Mouse (Mus musculus): ENCODE data around the gene Engase.

The Engase gene

DNA sequence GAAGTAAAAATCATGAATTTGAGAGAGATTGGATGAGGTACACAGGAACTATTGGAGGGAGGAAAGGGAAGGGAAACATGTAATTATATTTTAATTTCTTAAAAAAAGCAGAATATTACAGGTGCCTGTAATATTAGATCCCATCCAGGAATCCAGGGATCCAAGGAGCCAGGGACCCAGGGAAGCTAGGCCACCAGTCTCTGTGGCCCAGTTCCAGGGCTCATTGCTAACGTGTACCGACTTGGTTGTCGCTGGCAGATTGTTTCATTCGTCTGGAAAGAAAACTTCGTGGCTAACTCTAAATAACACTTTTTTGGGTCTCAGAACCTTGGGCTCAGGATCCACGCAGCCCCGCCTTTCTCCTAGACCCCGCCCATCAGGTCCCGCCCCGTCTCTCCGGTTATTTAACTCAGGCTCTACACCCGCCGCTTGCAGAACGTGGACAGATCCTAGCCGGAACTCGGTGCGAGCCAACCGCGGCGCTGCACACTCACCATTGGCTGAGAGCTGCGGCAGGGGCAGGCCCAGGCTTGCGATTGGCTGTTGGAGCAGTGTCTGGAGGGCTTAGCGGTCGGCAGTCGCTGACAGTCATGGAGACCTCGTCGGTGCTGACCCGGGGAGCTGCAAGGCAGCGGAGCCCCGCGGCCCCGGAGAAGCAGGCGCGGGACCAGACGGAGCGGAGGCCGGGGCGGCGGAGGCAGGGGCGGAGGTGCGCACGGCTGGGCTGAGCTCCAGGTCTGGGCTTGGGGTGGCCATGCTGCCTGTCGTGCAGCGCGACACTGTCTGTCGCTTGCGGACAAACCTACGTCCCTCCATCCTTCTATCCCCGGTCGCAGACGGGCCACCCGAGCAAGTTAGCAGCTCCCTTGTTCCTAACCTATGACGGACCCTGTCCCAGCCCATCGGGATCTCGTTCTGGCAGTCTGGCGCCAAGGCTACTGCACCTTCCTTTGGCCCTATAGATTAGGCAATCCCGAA lies at the start of gene Engase:
Engase (plus strand) TSS at position 434 of the 978 bp plus-strand sequence.
- peak; percentile 94 to 97 for DNase-seq

DNA sequence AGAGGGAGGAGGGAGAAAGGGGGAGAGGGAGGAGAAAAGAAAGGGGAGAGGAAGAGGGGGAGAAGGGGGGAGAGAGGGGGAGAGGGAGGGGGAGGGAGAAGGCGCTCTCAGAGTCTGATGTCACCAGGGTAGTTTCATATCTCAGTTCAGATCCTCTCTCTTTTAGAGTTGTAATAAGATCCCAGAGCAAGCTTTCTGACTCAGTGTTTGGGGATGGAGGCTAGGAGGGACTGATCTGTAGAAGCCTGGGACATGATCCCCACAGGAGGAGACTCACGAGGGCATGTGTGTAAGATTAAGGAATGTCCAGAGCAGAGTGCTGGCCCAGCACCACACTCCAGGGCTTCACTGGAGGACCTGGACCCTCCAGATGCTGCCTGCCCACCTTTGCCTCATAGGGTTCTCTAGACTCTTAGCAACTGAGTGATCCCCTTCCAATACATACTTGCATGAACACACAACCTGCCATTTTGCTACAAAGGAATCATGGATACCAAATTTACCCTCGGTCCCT lies 49.3 kb upstream of the Engase start:
- DNase-seq, result no peak

DNA sequence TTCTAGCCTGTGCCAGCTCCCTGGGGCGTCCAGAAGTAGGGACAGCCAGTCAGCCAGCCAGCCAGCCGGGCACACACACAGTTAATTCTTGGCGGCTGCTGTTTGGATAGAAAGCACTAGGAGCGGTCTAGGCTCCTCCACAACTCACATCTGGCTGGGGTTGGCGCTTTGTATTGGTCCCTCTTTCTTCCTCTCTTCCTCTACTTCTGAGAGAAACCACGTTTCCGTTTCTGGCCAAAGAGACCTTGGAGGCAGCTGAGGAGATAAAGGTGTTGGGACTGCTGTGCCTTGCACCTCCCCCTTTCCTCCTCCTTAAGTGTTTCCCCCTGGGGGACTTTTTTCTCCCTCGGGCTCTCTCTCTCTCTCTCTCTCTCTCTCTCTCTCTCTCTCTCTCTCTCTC lies 48.6 kb upstream of the Engase start, which contains the start of gene C1qtnf1:
C1qtnf1 (plus strand) TSS at position 218 of the 400 bp plus-strand sequence.
- peak; percentile 23 to 46 for DNase-seq

DNA sequence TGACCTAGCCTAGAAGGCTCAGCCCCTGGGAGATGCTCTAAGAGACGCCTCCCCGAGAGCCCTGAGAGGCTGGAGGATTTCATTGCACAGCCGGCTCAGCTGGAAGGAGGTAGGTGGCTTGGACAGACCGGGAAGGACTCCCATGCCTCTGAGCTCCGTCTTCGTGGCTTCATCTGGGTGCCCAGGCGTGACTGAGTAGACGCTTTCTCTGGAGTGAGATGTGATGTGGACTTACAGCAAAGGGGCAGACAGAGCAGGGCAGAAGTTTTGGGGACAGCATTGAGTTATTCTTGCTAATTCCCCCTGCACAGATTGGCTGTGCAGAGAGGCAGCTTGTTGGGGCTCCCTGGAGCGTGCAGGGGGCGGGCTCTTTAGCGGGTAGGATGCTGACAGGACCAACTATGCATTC lies 48.2 kb upstream of the Engase start:
- DNase-seq, result peak in 1 of 2 experiments; percentile 19

DNA sequence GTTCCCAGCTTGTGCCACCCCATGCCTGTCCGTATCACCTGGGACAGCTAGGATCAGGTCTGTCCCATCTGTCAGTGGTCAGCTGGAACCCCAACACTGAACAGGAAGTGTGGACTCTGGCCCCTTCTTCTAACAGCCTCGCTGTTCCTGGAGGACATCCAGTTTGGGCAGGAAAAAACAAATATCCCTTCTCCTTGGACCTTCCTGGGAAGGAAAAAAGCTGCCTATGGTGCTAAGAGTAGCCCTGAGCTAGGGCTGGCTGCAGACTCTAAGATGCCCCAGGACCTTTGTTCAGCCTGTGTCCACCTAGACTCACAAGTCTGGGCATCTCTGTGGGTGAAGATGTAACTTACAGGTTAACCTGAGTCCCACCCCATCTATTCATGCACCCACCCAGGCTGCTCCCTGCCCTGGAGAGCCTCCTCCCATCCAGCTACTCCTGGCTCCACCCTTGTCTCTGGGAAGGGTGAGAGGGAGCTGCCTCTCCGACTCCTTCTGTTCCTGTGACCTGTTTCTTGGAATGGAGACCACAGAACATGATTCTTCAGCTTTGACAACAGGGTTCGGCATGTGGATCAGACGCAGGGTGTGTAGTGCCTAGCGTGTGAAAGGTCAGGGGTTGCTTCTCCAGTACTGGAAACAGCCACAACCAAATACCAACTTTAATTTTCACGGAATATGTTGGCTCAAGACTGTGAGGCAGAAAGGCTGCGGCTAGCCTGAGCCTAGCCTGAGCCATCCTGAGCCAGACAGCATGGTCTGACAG lies 47.5 kb upstream of the Engase start:
- no peak for DNase-seq

DNA sequence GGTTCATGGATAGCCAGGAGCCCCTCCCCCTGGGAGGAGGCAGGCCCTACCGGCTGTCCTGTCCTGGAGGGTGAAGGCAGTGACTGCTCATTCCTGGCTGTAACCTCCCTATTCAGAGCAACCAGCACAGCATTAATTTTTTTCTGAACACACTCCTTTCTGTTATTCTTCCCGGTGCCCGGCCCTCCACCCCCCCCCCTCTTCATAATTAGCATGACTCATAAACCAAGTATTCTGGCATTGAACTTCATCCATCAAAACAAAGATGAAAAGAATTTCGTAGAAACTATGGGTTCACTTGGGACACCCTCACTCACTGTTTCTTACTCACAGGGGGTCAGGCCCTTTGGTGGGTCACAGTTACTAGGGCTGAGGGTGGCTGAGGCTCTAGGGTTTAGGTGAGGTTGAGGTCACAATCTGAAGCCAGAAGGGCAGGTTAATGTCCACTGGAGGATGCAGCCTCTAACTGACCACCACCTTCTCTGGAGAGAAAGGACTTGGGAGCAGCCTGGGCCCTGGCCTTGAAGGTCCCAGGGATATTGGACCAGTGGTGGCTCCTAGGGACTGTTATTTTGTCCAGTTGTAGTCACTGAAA lies 46.2 kb upstream of the Engase start:
- DNase-seq, result no peak

DNA sequence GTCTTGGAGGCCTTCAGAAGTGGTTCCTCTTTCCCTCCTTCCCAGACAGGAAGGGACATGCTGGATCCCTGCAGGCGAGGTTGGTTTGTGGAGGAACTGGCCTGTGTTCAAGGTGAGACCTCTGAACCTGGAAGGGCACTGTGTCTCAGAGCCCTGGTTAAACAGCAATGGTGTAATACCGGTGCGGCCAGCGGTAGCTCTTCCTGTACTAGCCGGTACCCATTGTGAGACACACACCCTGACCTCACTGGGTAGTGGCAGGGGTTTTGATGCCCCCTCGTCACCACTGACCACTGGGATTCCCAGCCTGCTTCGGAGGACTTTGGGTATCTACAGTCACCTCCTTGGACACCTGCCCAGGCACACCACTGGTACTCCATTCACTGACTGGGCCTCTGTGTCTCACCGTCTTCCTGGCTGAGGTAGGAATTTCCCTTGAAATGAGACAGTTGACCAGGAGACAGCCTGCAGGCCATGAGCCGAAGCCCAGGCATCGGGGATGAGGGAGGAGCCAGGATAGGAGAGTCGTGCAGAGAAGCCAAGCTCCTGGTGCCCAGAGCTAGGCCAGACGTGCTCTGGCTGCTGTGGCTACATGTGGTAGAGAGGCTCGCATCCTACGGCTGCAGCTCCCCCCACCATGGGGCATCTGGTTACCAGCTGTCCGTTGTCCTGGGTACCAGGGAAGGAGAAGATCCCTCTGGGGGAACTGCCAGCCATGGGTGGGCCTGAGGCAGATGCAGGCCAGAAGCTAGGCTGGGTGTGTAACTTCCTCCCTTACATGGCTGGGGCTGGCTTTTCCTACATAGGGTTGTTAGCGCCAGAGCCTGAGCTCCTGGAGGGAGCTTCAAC lies 45.3 kb upstream of the Engase start:
- no peak for DNase-seq

DNA sequence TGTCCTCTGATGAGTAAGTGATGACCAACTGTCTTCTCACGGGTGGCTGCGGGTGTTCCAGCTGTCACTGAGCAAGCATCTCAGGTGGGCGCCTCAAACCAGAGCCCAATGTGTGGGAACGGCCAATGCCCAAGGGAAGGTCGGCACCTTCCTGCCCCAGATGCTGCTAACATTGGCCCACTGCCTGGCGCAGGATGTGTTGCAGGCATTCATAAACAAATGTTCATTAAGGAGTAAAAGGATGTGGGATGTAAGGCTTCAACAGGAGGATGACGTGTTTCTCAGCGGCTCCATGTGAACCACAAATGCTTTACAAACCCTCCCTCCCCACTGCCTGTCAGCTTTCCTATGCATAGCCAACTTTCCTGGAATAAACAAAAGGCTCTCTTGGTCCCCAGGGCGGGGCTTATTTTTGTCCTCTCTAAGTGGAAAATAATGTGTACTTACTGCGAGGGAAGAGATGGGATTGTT lies 43.2 kb upstream of the Engase start:
- no peak for DNase-seq

DNA sequence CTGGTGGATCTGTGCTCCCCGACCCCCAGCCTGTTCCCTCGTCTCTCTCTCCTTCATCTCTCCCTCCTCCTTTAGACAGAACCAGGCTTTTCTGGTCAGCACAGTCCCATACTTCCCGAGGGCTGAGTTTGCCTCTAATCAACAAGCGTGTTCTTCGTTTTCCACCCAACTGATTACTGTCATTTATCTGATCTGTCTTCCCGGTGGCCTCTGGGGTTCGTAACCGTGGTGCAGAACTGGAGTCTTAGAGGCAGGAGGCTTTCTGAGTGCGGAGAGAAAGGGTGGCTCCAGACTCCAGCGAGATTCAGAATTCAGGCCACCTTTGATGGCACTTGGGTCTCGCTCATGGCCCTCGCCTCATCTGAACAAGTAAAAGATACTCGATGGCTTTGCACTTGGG lies 42.5 kb upstream of the Engase start:
- no peak for DNase-seq

DNA sequence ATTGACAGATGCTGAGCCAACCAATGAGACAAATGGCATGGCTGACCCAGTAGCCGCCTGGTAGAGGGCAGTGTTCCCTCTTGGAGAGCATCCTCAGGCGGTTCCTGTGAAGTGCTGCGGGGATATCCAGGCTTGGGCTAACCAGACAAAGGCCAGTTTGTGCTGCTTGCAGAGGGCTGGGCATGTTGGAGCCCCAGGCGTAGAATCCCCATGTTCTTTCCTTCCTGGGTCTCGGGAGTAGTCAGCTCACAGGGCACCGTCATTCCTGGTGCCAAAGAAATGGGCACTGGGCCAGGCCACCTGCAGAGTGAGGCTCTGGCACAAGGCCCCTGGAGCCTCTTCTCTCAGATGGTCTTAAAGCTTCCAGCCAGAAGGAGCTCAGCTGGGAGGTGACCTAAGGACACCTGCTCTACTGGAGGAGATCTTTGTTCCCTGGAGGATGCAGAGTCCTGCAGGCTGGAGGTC lies 40.1 kb upstream of the Engase start:
- no peak for DNase-seq

DNA sequence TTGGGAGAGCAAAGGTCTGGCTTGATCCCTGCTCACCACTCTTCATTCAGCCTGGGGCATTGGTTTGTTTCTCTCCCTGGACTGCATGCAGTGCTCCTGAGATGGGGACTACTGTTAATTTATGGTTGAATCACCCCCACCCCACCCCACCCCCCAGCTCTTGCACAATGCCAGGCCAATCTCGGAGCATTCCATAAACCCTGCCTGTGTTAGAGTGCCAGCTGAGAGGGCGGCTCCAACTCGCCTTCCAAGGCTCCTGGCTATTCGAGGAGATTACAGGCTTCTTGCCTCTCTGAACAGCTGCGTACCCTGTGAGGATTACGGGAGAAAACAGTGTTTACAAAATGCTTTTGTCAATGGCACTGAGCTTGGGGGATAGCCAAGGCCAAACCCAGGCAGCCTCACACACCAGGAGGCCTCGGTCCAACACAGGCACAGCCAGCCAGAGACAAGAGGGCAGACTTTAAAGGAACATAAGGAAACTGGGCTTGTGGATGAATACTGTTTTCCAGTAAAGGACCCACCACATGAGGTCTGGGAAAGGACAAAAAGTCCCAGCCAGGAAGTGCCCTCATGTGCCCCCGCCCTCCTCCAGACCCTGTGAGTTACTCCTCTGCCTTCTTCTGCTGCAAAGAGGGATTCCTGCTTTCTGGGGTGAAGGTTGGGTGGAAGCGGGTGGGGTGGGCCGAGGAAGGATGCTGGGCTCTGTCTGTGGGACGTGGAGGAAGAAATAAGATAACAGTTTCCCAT lies 37.8 kb upstream of the Engase start:
- DNase-seq, result no peak

DNA sequence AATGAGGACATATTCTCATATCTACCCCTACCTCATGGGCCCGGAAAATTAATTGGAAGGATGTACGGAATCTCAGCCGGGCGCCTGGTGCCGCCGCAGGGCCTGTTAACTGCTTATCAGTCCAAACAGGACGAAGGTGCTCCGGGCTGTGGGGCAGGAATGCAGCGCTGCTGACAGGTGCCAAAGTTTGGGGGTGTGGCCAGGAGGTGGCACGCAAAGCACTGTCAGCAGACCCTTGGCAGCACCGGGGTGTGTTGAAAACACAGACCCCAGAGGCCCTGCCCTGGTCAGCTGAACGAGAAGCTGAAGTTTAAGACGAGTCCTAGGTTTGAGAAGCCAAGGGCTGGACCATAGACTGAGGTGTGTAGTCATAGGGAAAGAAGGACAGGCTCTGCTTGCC lies 33.9 kb upstream of the Engase start:
- no peak for DNase-seq

DNA sequence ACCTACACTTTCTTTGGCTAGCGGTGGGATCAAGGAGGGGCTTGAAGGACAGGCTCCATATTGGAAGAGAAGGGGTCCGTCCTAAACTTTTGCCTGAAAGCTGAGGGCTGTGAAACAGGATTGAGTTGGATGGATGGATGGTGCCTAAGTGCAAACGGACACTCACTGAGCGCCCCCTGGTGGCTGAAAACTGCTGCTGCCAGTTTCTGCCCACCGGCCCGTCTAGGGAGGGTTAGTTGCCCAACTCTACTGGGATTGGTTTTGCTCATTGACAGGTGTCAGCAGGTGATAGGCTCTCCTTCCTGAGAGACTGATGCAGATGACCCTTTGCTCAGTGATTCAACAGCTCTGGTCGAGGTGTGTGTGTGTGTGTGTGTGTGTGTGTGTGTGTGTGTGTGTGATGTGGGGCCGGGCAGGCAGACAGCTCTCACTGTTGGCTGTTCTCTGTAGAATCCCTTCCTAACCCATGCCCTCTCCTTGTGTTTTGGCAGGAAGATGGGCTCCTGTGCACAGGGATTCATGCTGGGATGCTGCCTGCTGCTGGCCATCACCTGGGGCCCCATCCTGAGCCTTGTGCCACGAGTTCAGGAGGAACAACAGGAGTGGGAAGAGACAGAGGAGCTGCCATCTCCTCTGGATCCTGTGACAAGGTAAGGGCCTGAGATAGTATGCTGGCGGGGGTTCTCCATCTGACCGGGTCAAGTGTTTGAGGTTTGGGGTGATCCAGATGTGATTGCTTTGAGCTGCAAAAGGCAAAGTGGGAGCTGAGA lies 33.2 kb upstream of the Engase start:
- peak; percentile 66 to 71 for DNase-seq

DNA sequence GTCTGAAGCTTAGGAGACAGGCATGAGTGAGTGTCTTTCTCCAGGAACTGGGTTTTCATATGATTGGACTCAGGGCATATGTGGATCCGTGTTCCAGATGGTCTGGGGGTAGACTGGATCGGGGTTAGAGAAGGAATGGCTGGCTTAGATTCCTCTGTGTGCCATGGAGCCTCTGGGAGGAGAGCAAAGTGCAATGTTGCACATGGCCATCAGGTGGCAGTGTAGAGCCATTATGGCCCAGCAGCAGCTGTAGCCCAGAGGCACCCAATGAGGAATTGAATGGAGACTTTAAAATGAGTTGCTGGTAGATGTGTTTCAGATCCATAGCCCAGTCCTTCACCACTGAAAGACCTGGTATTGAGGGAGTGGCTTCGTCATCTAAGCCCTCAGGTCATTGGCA lies 30.8 kb upstream of the Engase start:
- peak; percentile 63 to 70 for DNase-seq

DNA sequence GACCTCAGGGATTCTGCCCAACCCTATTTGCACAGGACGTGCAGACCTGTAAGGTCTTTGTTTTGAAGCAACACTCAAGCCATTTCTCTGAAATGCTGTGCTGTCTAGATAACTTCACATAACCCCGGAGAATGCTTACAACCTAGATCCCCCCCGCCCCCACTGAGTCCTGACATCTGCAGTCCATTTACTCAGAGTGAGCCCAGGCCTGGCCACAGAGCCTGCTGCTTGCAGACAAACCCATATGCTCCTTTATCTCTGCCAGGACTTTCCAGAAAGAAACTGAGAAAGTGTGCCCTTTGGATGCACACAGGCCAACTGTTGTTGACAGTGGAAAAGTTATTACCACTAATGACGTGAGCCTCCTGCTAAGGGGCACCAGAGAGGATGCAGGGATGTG lies 29.3 kb upstream of the Engase start:
- DNase-seq, result no peak

DNA sequence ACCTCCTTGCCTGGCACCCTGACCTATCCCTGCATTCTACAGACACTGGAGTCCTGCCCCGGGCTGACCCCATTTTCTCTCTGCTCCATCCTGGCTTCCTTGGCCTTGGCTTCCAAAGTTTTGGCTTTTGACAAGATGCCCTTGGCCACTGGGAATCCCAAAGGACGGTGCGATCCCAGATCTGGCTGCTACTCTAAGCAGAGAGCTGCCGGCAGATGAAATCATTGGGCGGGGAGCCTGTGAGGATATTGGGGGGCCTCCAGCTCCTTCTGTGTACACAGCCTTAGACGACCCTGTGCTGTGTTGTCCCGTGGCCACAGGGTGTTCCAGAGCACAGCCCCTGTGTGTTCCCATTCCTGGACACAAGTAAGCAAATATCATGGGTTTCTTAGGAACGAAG lies 28.2 kb upstream of the Engase start:
- no peak for DNase-seq

DNA sequence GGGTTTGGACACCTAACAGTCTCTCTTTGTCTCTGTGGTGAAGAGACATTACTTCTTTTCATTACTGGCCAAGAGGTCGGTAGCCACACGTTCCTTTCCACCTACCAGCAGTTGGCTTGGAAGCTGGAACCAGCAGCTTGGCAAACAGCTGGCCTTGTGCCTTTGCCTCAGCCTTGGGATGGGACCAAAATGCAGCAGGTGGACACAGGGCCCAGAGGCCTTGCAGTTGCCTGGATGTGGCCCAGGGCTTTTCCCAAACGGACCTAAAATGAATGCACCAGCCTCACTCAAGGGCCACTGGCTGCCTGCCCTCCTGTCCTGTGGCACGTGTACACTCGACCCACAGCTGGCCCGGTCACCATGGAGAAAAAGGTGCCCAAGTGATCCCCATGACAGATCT lies 25.4 kb upstream of the Engase start:
- no peak for DNase-seq

DNA sequence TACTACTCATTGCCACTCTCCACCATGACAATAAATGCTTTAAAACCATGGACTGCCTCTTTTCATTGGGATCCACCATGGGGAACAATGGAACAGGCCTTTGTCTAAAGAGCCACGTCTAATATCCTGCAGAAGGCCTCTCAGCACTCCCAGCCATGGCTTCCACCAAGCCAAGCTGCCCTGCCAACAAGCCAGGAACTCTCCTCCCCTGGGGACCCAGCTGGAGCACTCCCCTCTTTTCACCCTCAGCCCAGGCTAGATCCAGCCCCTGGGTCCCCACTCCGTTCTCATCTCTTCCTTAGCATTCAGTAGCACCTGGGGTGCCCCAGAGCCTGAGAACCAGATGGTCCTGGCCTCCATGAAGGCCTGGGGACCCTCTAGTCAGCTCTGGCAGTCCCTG lies 23.7 kb upstream of the Engase start:
- no peak for DNase-seq

DNA sequence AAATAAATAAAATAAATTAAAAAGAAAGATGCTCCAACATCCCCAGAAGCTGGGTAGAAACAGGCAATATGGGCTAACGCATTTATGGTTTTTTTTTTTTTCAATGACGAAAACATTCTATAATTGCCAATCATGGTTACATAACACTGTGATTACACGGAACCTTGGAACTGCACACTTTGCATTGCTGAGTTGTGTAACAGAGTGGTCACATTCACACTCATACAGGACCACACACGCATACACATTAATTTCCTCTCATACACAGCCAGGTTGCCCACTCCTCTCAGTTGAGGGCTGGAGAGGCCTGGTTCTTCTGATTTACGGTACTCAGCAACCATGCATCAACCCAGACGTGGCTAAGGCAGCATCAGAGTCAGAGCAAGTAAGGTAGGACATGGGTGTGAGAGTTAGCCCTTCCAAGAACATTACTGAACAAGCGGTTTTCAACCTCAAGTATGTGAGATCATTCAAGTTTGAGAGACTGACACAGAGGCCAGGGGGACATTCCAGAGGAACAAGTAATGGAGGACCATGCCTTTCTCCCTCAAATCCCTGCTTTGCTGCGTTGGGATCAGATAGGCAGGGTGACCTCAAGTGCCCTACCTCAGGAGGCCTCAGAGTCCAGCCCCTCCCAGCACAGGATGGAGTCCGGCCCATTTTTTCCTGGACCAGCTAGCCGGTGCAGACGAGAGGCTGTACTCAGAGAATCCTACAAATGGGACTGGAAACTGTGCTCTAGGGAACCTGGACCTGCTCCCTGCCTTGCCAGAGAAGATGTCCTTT lies 22.6 kb upstream of the Engase start:
- DNase-seq, result no peak

All from thymus, postnatal 36 days (tissue).